Mouse (Mus musculus): ENCODE measurements around the gene Zbed4.

DNA sequence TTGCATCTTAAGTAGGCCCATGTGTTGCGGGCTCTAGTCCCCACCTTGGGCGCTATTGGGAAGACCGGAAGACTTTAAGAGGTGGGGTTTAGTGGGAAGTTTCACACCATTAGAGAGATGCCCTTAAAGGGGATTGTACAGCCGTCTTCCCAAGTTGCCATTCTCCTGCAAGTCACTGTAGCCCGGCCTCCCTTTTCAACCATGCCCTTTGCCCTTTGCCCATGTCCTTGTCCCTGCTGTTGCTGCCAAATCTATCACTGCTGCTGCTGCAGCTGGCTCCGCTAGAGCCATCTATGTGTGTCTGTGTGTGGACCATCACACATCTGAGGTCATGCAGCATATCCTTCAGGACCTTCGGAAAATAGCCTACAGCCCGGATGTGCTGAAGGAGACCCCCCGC is 81.1 kb downstream of the Zbed4 start:
- TF ChIP-seq CTCF (IDR thresholded peaks at IDR 0.05; ENCODE audit: control insufficient read depth, insufficient read depth, insufficient replicate concordance, low read depth, low read length) (no peak), POLR2A (IDR thresholded peaks at IDR 0.05; ENCODE audit: control insufficient read depth, low read depth, low read length) (no peak)

Measured in testis, adult 2 months (tissue).